Mouse (Mus musculus) adrenal gland, postnatal 4 days (tissue): ENCODE measurements at regions not wholly inside any gene's neighbourhood (a gene's known extent, or its start where the extent isn't known, plus 50 kb on each side); places are given as distances from the start of the nearest gene placed in this dataset. TPM values are rescaled to one million over a fixed set of nuclear protein-coding genes. Genes with fewer than 3 reads are reported as not detected.

ENCODE experiments used
- DNase-seq, 2 experiments: peaks; one replicate each; pipeline ENCODE4 v3.0.0; 2021 to 2022; ENCODE audit warnings: low spot score in 2 of 2, mixed read lengths in 2 of 2
- microRNA-seq: library from miRNA; unstranded; fragments of <30 nt; microRNA quantifications from one replicate; pipeline ENCODE4 v1.2.0, GENCODE M21; 2021

GRCm38 (mm10) chr1:73074525-73074924, 58.8 kb upstream of the Tnp1 start:
- DNase-seq: no peak

- no peak for DNase-seq
Measured at GRCm38 (mm10) chr1:73072237-73072904, 56.7 kb upstream of the Tnp1 start.

GRCm38 (mm10) chr1:73070126-73070525, 54.4 kb upstream of the Tnp1 start:
- no peak for DNase-seq

Small RNA genes in the stretch of these regions (microRNA-seq; reads per million reads assigned to microRNA genes)
- gene Mir6351: not detected
